Mouse (Mus musculus) stomach, embryonic 14.5 days (tissue): ENCODE data around the gene Olfr1156. TPM values are rescaled to one million over a fixed set of nuclear protein-coding genes. Genes with fewer than 3 reads are reported as not detected.

Experiments
- ATAC-seq: fragments of 200-750 bp; cut with Nextera tagmentation; 2 replicates; pipeline ENCODE4 v1.8.0; 2017; ENCODE audit warnings: low read depth, moderate TSS enrichment; ENCODE audit not compliant: insufficient number of reproducible peaks, insufficient read depth, low FRiP score
- H3K27ac ChIP-seq: fragments of 300-500 bp; sonication (generic); 2 replicates; pipeline ENCODE4 v1.5.1; 2014; ENCODE audit warnings: mild to moderate bottlenecking, low read length, moderate library complexity, mixed read lengths
- H3K27me3 ChIP-seq: fragments of 300-500 bp; sonication (generic); 2 replicates; pipeline ENCODE4 v1.6.1; 2014; ENCODE audit warnings: low read length, control low read depth, mixed read lengths; ENCODE audit not compliant: control insufficient read depth, insufficient read depth
- H3K36me3 ChIP-seq: fragments of 300-500 bp; sonication (generic); 2 replicates; pipeline ENCODE4 v1.6.1; 2014; ENCODE audit warnings: mild to moderate bottlenecking, control low read depth, low read length, moderate library complexity, mixed read lengths; ENCODE audit not compliant: control insufficient read depth, insufficient read depth
- H3K4me1 ChIP-seq: fragments of 300-500 bp; sonication (generic); 2 replicates; pipeline ENCODE4 v1.6.1; 2014; ENCODE audit warnings: low read length, control low read depth, mixed read lengths; ENCODE audit not compliant: control insufficient read depth, insufficient read depth
- H3K4me2 ChIP-seq: fragments of 300-500 bp; sonication (generic); replicated peaks from 2 replicates; pipeline ENCODE4 v1.6.1; 2014; ENCODE audit warnings: low read depth, low read length, control low read depth
- H3K4me3 ChIP-seq: fragments of 300-500 bp; sonication (generic); 2 replicates; pipeline ENCODE4 v1.5.1; 2014; ENCODE audit warnings: low read depth, low read length, control low read depth
- H3K9ac ChIP-seq: fragments of 300-500 bp; sonication (generic); replicated peaks from 2 replicates; pipeline ENCODE4 v1.6.1; 2014; ENCODE audit warnings: low read depth, mild to moderate bottlenecking, control low read depth, low read length, moderate library complexity, mixed read lengths
- H3K9me3 ChIP-seq: fragments of 300-500 bp; sonication (generic); 2 replicates; pipeline ENCODE4 v1.6.1; 2016; ENCODE audit warnings: low read depth, low read length, control low read depth; ENCODE audit not compliant: control insufficient read depth
- WGBS: fragments of 180-500 bp; shearing (Covaris S2); extraction: QIAGEN DNeasy Blood & Tissue Kit; methylation state at CpG from one replicate; pipeline ENCODE4 v1.1.7; 2014; 5-methylcytosine and 5-hydroxymethylcytosine counted together
- polyA plus RNA-seq: library from polyadenylated mRNA; unstranded; fragments of >200 nt; fragmentation: Nextera tagmentation; extraction: Ambion mirVana; gene quantifications from 2 replicates; pipeline ENCODE4 v1.2.1, GENCODE M21; 2014

Olfr1156 gene
- not detected in 2 replicates for polyA plus RNA-seq

DNA sequence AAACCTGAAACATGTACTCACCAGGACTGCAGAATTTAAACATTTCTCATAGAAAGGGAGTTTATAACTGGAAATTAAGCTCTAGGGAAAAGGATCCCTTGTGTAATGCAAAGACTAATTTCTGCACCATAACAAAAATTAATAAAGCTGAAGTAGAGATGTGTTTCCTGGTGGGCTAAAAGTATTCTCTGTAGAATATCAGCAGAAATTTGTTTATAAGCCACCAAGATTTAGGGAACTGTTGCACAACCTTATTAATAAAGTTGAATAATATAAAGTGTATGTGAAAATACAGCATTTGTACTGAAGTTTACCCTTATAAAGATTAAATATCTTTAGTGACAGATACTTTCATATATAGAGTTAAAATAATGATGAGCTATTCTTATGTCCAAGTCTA, at the start of gene Olfr1156:
TSS of gene Olfr1156 (minus strand) at position 101 of the 400 bp plus-strand sequence.
- no peak within 1 kb of the TSS for H3K9ac ChIP-seq
- no peaks in the 10 kb centered on the region for H3K36me3 ChIP-seq
- no peaks in the 10 kb centered on the region for H3K9me3 ChIP-seq
- no peak within 1 kb of the TSS for H3K27ac ChIP-seq
- no peak within 1 kb of the TSS for H3K4me3 ChIP-seq
- ATAC-seq, result no peak
- H3K4me2 ChIP-seq, result no peak within 1 kb of the TSS
- no peaks in the 10 kb centered on the region for H3K4me1 ChIP-seq
- no peaks in the 10 kb centered on the region for H3K27me3 ChIP-seq

DNA sequence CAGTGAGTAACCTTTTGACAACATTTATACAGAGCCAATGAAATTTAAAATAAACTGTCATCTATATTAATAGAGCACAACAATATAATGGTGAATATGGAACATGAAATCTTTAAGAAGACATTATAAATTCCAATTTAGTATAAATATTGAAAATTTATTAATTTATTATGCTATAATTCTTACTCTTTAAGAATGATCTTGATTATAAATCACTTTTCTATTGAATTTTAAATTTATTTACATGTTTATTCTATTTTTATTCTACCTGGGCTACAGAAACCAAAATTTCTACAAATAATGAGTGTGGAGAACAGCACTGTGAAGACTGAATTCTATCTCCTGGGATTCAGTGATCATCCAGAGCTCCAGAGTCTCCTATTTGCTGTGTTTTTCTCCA, 36.9 kb upstream of the Olfr1156 start, which contains the start of gene Olfr1158:
TSS of gene Olfr1158 (plus strand) at position 301 of the 400 bp plus-strand sequence.
- Histone ChIP-seq H3K4me3 (no peak within 1 kb of the TSS), H3K36me3 (no peaks in the 10 kb centered on the region), H3K9me3 (no peaks in the 10 kb centered on the region), H3K27ac (no peak within 1 kb of the TSS), H3K9ac (no peak within 1 kb of the TSS), H3K4me1 (no peaks in the 10 kb centered on the region), H3K4me2 (no peak within 1 kb of the TSS), H3K27me3 (no peaks in the 10 kb centered on the region)
- ATAC-seq, result no peak

DNA sequence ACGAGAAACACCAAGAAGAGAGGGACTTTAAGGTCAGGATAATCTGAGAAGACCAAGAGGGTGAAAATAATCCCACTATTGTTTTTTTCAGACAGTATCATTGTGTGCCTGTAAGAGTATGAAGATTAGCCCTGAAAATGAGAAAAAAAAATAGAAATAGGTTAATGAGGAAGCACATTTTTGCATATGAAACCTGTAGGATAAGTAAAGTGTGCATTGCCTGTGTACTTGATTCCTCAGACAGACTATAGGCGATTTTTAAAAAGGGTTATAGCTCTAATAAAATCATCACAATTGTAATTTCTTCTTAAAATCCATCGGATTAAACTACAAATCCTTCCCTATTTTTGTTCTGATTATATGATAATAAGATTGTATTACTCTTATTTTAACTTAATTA, 21.7 kb upstream of the Olfr1156 start, which contains the start of gene Olfr74:
TSS of gene Olfr74 (minus strand) at position 101 of the 400 bp plus-strand sequence.
- Histone ChIP-seq H3K4me2 (no peak within 1 kb of the TSS), H3K36me3 (no peaks in the 10 kb centered on the region), H3K4me1 (no peaks in the 10 kb centered on the region), H3K4me3 (no peak within 1 kb of the TSS), H3K9me3 (no peaks in the 10 kb centered on the region), H3K27me3 (no peaks in the 10 kb centered on the region), H3K27ac (no peak within 1 kb of the TSS), H3K9ac (no peak within 1 kb of the TSS)
- ATAC-seq, result no peak
- 71% methylated on average over 3 of the region's 3 CpGs for WGBS

DNA sequence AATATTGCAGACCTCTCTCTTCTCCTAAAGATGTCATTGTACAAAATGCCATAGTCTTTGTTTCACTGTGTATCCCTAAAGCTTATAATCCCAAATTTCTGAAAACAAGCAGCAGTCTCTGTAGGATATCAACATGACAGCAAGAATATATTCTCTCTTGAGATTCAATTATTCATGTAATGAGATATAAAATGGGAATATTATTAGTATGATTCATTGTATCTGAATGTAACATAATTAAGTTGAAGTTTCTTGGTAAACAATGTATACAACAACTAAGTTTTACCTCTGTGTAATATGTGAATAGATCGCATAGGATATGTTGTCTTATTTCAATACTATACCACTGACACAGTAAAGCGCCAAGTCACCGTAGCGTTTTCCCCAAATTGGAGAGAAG, 15.3 kb upstream of the Olfr1156 start, which contains the start of gene Olfr1157:
TSS of gene Olfr1157 (minus strand) at position 101 of the 400 bp plus-strand sequence.
- H3K4me1 ChIP-seq, result no peaks in the 10 kb centered on the region
- no peak within 1 kb of the TSS for H3K27ac ChIP-seq
- H3K9me3 ChIP-seq, result no peaks in the 10 kb centered on the region
- H3K4me2 ChIP-seq, result no peak within 1 kb of the TSS
- no peaks in the 10 kb centered on the region for H3K27me3 ChIP-seq
- no peak for ATAC-seq
- H3K36me3 ChIP-seq, result no peaks in the 10 kb centered on the region
- no peak within 1 kb of the TSS for H3K9ac ChIP-seq
- WGBS, result 95% methylated on average over 4 of the region's 4 CpGs
- no peak within 1 kb of the TSS for H3K4me3 ChIP-seq

DNA sequence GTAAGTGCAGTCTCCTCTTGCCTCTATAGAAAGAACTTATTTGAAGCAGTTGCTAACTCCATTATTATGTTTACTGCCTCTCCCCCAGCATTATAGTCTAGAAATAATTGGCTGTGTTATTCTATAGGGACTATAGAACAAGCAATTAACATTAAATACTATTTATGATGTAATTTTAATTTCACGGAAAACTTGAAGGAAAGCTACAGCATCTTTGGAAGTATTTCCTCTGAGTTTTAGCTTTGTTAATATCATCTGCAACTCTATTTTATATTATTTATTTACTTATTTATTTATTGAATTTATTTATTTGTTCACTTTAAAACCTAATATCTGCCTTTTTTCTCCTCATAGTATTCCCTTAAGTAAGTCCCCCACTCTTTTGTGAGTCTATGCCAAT, 7.9 kb downstream of the Olfr1156 start, which contains the start of gene Olfr1155:
TSS of gene Olfr1155 (minus strand) at position 101 of the 400 bp plus-strand sequence.
- H3K9ac ChIP-seq, result no peak within 1 kb of the TSS
- H3K4me2 ChIP-seq, result no peak within 1 kb of the TSS
- no peaks in the 10 kb centered on the region for H3K9me3 ChIP-seq
- 98% methylated on average over 1 of the region's 1 CpGs for WGBS
- no peak for ATAC-seq
- H3K4me3 ChIP-seq, result no peak within 1 kb of the TSS
- no peaks in the 10 kb centered on the region for H3K4me1 ChIP-seq
- H3K27ac ChIP-seq, result no peak within 1 kb of the TSS
- H3K27me3 ChIP-seq, result no peaks in the 10 kb centered on the region
- H3K36me3 ChIP-seq, result no peaks in the 10 kb centered on the region

DNA sequence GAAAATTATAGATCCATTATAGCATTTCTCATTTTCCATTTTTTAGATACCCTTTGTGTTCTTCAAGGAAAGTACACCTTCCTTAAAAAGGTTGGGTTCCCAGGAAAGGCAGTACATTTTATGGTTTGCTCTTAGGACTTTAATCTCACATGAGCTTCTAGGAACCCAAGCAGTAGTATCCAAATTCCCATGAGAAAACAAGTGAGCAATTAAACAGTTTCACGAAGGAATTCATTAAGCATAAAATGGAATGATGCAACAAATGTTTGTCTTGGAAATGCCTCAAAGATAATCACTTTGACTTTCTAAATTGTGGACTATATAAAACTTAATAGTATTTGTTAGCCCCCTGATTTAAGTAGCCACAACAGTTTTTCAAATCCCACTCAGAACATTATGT, 47.8 kb downstream of the Olfr1156 start, which contains the start of gene Olfr1154:
TSS of gene Olfr1154 (minus strand) at position 101 of the 400 bp plus-strand sequence.
- Histone ChIP-seq H3K4me1 (no peaks in the 10 kb centered on the region), H3K27me3 (no peaks in the 10 kb centered on the region), H3K4me3 (no peak within 1 kb of the TSS), H3K36me3 (no peaks in the 10 kb centered on the region), H3K9ac (no peak within 1 kb of the TSS), H3K27ac (no peak within 1 kb of the TSS), H3K4me2 (no peak within 1 kb of the TSS), H3K9me3 (no peaks in the 10 kb centered on the region)
- WGBS, result 89% methylated on average over 1 of the region's 1 CpGs
- no peak for ATAC-seq

Other genes starting within 250 kb of the Olfr1156 start
- gene Olfr1137, start 239.9 kb downstream of the Olfr1156 start, polyA plus RNA-seq, result not detected in 2 replicates
- not detected in 2 replicates for gene Olfr1138, start 213.1 kb downstream of the Olfr1156 start, polyA plus RNA-seq
- not detected in 2 replicates for gene Olfr1140, start 209.3 kb downstream of the Olfr1156 start, polyA plus RNA-seq
- gene Olfr1141, start 199.1 kb downstream of the Olfr1156 start, polyA plus RNA-seq, result not detected in 2 replicates
- not detected in 2 replicates for gene Olfr152, start 173.6 kb downstream of the Olfr1156 start, polyA plus RNA-seq
- not detected in 2 replicates for gene Olfr1143, start 152.5 kb downstream of the Olfr1156 start, polyA plus RNA-seq
- not detected in 2 replicates for gene Olfr1145, start 143.3 kb downstream of the Olfr1156 start, polyA plus RNA-seq
- gene Olfr1148, start 122.6 kb downstream of the Olfr1156 start, polyA plus RNA-seq, result not detected in 2 replicates
- gene Olfr1150-ps1, start 109.1 kb downstream of the Olfr1156 start, polyA plus RNA-seq, result not detected in 2 replicates
- not detected in 2 replicates for gene Olfr1151, start 97.2 kb downstream of the Olfr1156 start, polyA plus RNA-seq
- 0.06 TPM in 1 of 2 replicates, not detected in the other for gene Olfr1152, start 86.6 kb downstream of the Olfr1156 start, polyA plus RNA-seq
- not detected in 2 replicates for gene Olfr1153, start 58.1 kb downstream of the Olfr1156 start, polyA plus RNA-seq
- gene Olfr1154, start 47.9 kb downstream of the Olfr1156 start, polyA plus RNA-seq, result not detected in 2 replicates
- gene Olfr1155, start 8.0 kb downstream of the Olfr1156 start, polyA plus RNA-seq, result not detected in 2 replicates
- not detected in 2 replicates for gene Olfr1157, start 15.2 kb upstream of the Olfr1156 start, polyA plus RNA-seq
- not detected in 2 replicates for gene Olfr74, start 21.6 kb upstream of the Olfr1156 start, polyA plus RNA-seq
- gene Olfr1158, start 37.0 kb upstream of the Olfr1156 start, polyA plus RNA-seq, result not detected in 2 replicates
- not detected in 2 replicates for gene Olfr1160, start 55.2 kb upstream of the Olfr1156 start, polyA plus RNA-seq
- not detected in 2 replicates for gene Olfr1161, start 69.7 kb upstream of the Olfr1156 start, polyA plus RNA-seq
- not detected in 2 replicates for gene Olfr73, start 84.6 kb upstream of the Olfr1156 start, polyA plus RNA-seq
- not detected in 2 replicates for gene Olfr1162, start 98.0 kb upstream of the Olfr1156 start, polyA plus RNA-seq
- not detected in 2 replicates for gene Olfr1163, start 118.7 kb upstream of the Olfr1156 start, polyA plus RNA-seq
- not detected in 2 replicates for gene Olfr1164, start 140.9 kb upstream of the Olfr1156 start, polyA plus RNA-seq
- not detected in 2 replicates for gene Olfr1166, start 175.2 kb upstream of the Olfr1156 start, polyA plus RNA-seq
- not detected in 2 replicates for gene Olfr1167, start 202.1 kb upstream of the Olfr1156 start, polyA plus RNA-seq
- gene Olfr1168, start 228.8 kb upstream of the Olfr1156 start, polyA plus RNA-seq, result not detected in 2 replicates